Mouse (Mus musculus) c-Kit-positive CD71-positive TER-119-positive erythroid progenitor cells, embryonic 14.5 days (primary cell): ENCODE measurements at regions not wholly inside any gene's neighbourhood (a gene's known extent, or its start where the extent isn't known, plus 50 kb on each side); places are given as distances from the start of the nearest gene placed in this dataset.

Experiments used
- DNase-seq: peaks from one replicate; pipeline ENCODE4 v3.0.0-alpha.2; 2013; ENCODE audit warnings: low spot score

- no peak for DNase-seq
Measured at GRCm38 (mm10) chr5:72245382-72245781, 77.4 kb upstream of the Commd8 start.

GRCm38 (mm10) chr5:72244134-72244533 is 76.1 kb upstream of the Commd8 start:
- no peak for DNase-seq

GRCm38 (mm10) chr5:72242981-72243380 is 75.0 kb upstream of the Commd8 start:
- no peak for DNase-seq

GRCm38 (mm10) chr5:72241451-72241850 is 73.5 kb upstream of the Commd8 start:
- DNase-seq = no peak

GRCm38 (mm10) chr5:72240271-72240670 is 72.3 kb upstream of the Commd8 start:
- no peak for DNase-seq

GRCm38 (mm10) chr5:72227002-72227401 is 59.0 kb upstream of the Commd8 start:
- DNase-seq = no peak

- DNase-seq = peak; percentile 53
Measured at GRCm38 (mm10) chr5:72225576-72226298, 57.7 kb upstream of the Commd8 start.

GRCm38 (mm10) chr5:72225056-72225455 is 57.1 kb upstream of the Commd8 start:
- DNase-seq = peak; percentile 49

GRCm38 (mm10) chr5:72224551-72224966 is 56.6 kb upstream of the Commd8 start:
- peak; percentile 59 for DNase-seq

GRCm38 (mm10) chr5:72222902-72223301 is 54.9 kb upstream of the Commd8 start:
- DNase-seq = no peak

- no peak for DNase-seq
Measured at GRCm38 (mm10) chr5:72219697-72220096, 51.7 kb upstream of the Commd8 start.

- DNase-seq = no peak
Measured at GRCm38 (mm10) chr5:72219248-72219647, 51.3 kb upstream of the Commd8 start.
